Mouse (Mus musculus) heart, embryonic 10.5 days (tissue): Measurements from ENCODE around the gene 6820408C15Rik. TPM values are rescaled to one million over a fixed set of nuclear protein-coding genes. Genes with fewer than 3 reads are reported as not detected.

Source experiments
- polyA plus RNA-seq: library from polyadenylated mRNA; unstranded; fragments of >200 nt; fragmentation: Nextera tagmentation; extraction: Ambion mirVana; gene quantifications from 2 replicates; pipeline ENCODE4 v1.2.1, GENCODE M21; 2016

6820408C15Rik gene
- polyA plus RNA-seq, 1 experiment from 2014 or later: 1.4 TPM

Other genes with a start within 250 kb of the 6820408C15Rik start
- gene Csnk2a1, start 188.7 kb upstream of the 6820408C15Rik start, polyA plus RNA-seq: 64.0 and 67.0 TPM in 2 replicates
- gene Tbc1d20, start 121.8 kb upstream of the 6820408C15Rik start, polyA plus RNA-seq: 29.6 and 34.6 TPM in 2 replicates
- gene Rbck1, start 82.9 kb upstream of the 6820408C15Rik start, polyA plus RNA-seq: 88.0 and 89.3 TPM in 2 replicates
- 5.1 and 5.3 TPM in 2 replicates for gene Trib3, start 71.6 kb upstream of the 6820408C15Rik start, polyA plus RNA-seq
- gene Nrsn2, start 38.9 kb upstream of the 6820408C15Rik start, polyA plus RNA-seq: 3.1 and 3.3 TPM in 2 replicates
- gene Sox12, start 17.5 kb upstream of the 6820408C15Rik start, polyA plus RNA-seq: 6.7 and 10.5 TPM in 2 replicates
- 50.6 and 71.3 TPM in 2 replicates for gene Zcchc3, start 560 bp upstream of the 6820408C15Rik start, polyA plus RNA-seq
- not detected in 2 replicates for gene Defb23, start 49.0 kb downstream of the 6820408C15Rik start, polyA plus RNA-seq
- gene Defb20, start 61.5 kb downstream of the 6820408C15Rik start, polyA plus RNA-seq: not detected in 2 replicates
- gene Defb22, start 74.6 kb downstream of the 6820408C15Rik start, polyA plus RNA-seq: not detected in 2 replicates
- not detected in 2 replicates for gene Defb26, start 96.1 kb downstream of the 6820408C15Rik start, polyA plus RNA-seq
- gene Defb28, start 102.7 kb downstream of the 6820408C15Rik start, polyA plus RNA-seq: not detected in 2 replicates
- gene Defb29, start 124.5 kb downstream of the 6820408C15Rik start, polyA plus RNA-seq: not detected in 2 replicates
- gene Gm17416, start 153.8 kb downstream of the 6820408C15Rik start, polyA plus RNA-seq: not detected in 2 replicates
- not detected in 2 replicates for gene Defb21, start 157.2 kb downstream of the 6820408C15Rik start, polyA plus RNA-seq
- 0.40 and 0.58 TPM in 2 replicates for gene Defb19, start 164.7 kb downstream of the 6820408C15Rik start, polyA plus RNA-seq
- not detected in 2 replicates for gene Defb45, start 183.8 kb downstream of the 6820408C15Rik start, polyA plus RNA-seq
- gene Defb36, start 188.7 kb downstream of the 6820408C15Rik start, polyA plus RNA-seq: not detected in 2 replicates
- 0.67 TPM in 1 of 2 replicates, not detected in the other for gene Defb25, start 207.5 kb downstream of the 6820408C15Rik start, polyA plus RNA-seq
- 4.9 and 5.1 TPM in 2 replicates for gene Rem1, start 211.4 kb downstream of the 6820408C15Rik start, polyA plus RNA-seq